Mouse (Mus musculus) C2C12 (cell line): ENCODE measurements around the gene G3bp1.

Source experiments
- CTCF ChIP-seq: IDR thresholded peaks from one replicate; pipeline ENCODE4 v1.5.1; 2011; ENCODE audit not compliant: control insufficient read depth, insufficient read depth, insufficient read length
- MAX ChIP-seq: IDR thresholded peaks from one replicate; pipeline ENCODE4 v1.6.1; 2011; ENCODE audit warnings: mild to moderate bottlenecking, control low read depth
- USF1 ChIP-seq: IDR thresholded peaks from one replicate; pipeline ENCODE4 v1.6.1; 2011; ENCODE audit warnings: low read depth, mild to moderate bottlenecking, control low read depth, moderate library complexity

GRCm38 (mm10) chr11:55436089-55436488 is 33.4 kb upstream of the G3bp1 start:
- no peak for TF ChIP-seq CTCF
- no peak for TF ChIP-seq USF1
- no peak for TF ChIP-seq MAX
